Mouse (Mus musculus) forebrain, embryonic 12.5 days (tissue): ENCODE measurements at regions not wholly inside any gene's neighbourhood (a gene's known extent, or its start where the extent isn't known, plus 50 kb on each side); places are given as distances from the start of the nearest gene placed in this dataset.
"Not testable (repeated sequence)": the region's sequence is repeated elsewhere in the genome, so short reads cannot be mapped to it uniquely, and the experiment has no call there.

ENCODE experiments used
- ATAC-seq: fragments of 200-750 bp; cut with Nextera tagmentation; 2 replicates; pipeline ENCODE4 v1.8.0; 2017; ENCODE audit warnings: moderate TSS enrichment; ENCODE audit not compliant: low FRiP score
- H3K27ac ChIP-seq: fragments of 300-500 bp; sonication (generic); 2 replicates; pipeline ENCODE4 v1.5.1; 2016; ENCODE audit warnings: mild to moderate bottlenecking
- H3K27me3 ChIP-seq: fragments of 300-500 bp; sonication (generic); 2 replicates; pipeline ENCODE4 v1.6.1; 2016; ENCODE audit warnings: mild to moderate bottlenecking
- H3K36me3 ChIP-seq: fragments of 300-500 bp; sonication (generic); replicated peaks from 2 replicates; pipeline ENCODE4 v1.6.1; 2016; ENCODE audit warnings: mild to moderate bottlenecking
- H3K4me1 ChIP-seq: fragments of 300-500 bp; sonication (generic); 2 replicates; pipeline ENCODE4 v1.6.1; 2016
- H3K4me2 ChIP-seq: fragments of 300-500 bp; sonication (generic); 2 replicates; pipeline ENCODE4 v1.6.1; 2016; ENCODE audit warnings: mild to moderate bottlenecking, moderate library complexity
- H3K4me3 ChIP-seq: fragments of 300-500 bp; sonication (generic); replicated peaks from 2 replicates; pipeline ENCODE4 v1.5.1; 2016; ENCODE audit warnings: mild to moderate bottlenecking
- H3K9ac ChIP-seq: fragments of 300-500 bp; sonication (generic); 2 replicates; pipeline ENCODE4 v1.6.1; 2016; ENCODE audit warnings: mild to moderate bottlenecking
- H3K9me3 ChIP-seq: fragments of 300-500 bp; sonication (generic); 2 replicates; pipeline ENCODE4 v1.6.1; 2016
- WGBS: fragments of 180-500 bp; shearing (Covaris S2); methylation state at CpG from one replicate; pipeline ENCODE4 v1.1.7; 2016; 5-methylcytosine and 5-hydroxymethylcytosine counted together

DNA sequence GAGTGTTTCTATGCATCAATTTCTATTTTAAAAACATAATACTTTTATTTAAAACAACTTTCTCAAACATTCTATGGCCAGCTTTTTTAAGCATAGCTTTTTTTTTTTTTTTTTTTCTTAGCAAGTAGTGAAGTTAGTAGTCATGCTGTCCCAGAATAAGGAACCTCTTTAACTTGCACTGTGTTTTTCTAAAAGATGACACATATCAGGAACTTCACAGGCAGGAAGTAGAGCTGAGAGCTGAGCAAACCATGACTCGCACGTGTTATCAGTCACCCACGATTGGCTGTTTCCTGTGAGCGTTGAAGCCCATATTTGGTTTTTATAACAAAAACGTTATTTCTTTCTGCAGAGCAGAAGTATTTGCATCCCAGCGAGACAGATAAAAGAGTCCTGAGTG lies 287.9 kb upstream of the Ube2e3 start:
- WGBS: 79% methylated on average over 6 of the region's 6 CpGs
- Histone ChIP-seq H3K27ac (no peak overlapping the region), H3K9me3 (no peaks in the 10 kb centered on the region), H3K4me3 (no peak overlapping the region), H3K27me3 (no peaks in the 10 kb centered on the region), H3K4me1 (no peaks in the 10 kb centered on the region), H3K4me2 (no peak overlapping the region), H3K36me3 (no peaks in the 10 kb centered on the region), H3K9ac (no peak overlapping the region)
- no peak for ATAC-seq

DNA sequence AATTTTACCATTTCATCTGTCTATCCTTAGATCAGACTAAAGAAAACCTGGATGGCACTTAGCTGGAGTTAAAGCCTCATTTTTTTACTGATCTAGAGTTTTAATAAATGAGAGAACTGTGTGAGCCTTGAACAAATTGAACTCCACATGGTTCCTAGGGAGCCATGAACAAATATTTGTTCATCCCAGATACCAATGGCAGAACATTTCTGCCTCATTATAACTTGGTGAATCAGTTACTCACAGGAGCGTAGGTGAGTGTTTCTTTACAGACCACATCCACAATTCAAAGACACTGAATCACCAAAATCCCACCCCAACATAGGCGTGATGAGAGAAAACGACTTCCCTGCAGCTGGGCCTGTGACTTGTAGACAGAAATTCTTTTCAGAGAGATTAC lies 295.4 kb upstream of the Ube2e3 start:
- no peaks in the 10 kb centered on the region for H3K36me3 ChIP-seq
- H3K9ac ChIP-seq: no peak overlapping the region
- H3K4me1 ChIP-seq: no peaks in the 10 kb centered on the region
- no peaks in the 10 kb centered on the region for H3K27me3 ChIP-seq
- H3K4me2 ChIP-seq: no peak overlapping the region
- H3K4me3 ChIP-seq: no peak overlapping the region
- 63% methylated on average over 3 of the region's 3 CpGs for WGBS
- H3K9me3 ChIP-seq: no peaks in the 10 kb centered on the region
- H3K27ac ChIP-seq: no peak overlapping the region
- no peak for ATAC-seq

DNA sequence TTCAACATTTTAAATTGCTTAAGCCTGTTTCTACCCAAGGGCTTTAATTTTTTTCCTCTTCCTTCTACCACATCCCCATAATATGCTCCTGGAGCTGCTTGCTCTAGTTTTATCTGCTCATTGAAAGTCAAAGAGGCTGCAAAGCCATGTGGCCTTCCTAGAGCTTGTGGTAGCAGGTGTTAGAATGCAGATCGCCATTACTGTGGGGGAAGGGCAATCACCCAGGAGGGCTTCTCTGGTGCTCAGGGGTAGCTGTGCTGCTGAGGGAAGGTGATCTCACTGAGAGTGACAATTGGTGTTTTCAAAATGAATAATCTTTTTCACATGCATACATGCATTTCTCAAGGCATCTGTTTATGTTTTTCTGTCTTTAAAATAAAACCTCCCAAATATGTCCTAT lies 309.8 kb upstream of the Ube2e3 start:
- Histone ChIP-seq H3K4me1 (no peaks in the 10 kb centered on the region), H3K4me2 (no peak overlapping the region), H3K9me3 (no peaks in the 10 kb centered on the region), H3K27ac (no peak overlapping the region), H3K36me3 (no peaks in the 10 kb centered on the region), H3K27me3 (no peaks in the 10 kb centered on the region), H3K4me3 (no peak overlapping the region), H3K9ac (no peak overlapping the region)
- ATAC-seq: peak; percentile 53; the same call in 1 of the 2 replicates
- 33% methylated on average over 1 of the region's 1 CpGs for WGBS

DNA sequence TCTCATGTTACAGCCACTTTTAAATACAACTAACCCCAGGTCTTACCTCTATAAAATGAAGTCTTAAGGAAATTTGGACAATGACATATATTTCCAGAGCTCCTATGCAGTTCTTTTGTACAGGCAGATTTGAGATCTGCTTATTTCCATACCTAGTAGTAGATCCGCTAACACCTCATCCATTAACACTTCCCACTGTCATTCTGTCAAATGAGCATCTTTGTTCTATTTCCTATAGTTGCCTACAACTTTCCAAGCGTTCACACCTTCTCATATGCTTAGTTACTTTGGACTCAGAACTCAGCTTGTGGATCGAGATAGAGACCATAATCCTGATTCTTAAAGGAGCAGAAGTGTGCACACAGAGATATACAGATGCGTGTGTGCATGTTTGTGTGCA lies 316.8 kb upstream of the Ube2e3 start:
- Histone ChIP-seq H3K36me3 (no peaks in the 10 kb centered on the region), H3K9me3 (no peaks in the 10 kb centered on the region), H3K27me3 (no peaks in the 10 kb centered on the region), H3K4me3 (no peak overlapping the region), H3K4me1 (no peaks in the 10 kb centered on the region), H3K27ac (no peak overlapping the region), H3K4me2 (no peak overlapping the region), H3K9ac (no peak overlapping the region)
- no peak for ATAC-seq
- WGBS: 92% methylated on average over 4 of the region's 4 CpGs

DNA sequence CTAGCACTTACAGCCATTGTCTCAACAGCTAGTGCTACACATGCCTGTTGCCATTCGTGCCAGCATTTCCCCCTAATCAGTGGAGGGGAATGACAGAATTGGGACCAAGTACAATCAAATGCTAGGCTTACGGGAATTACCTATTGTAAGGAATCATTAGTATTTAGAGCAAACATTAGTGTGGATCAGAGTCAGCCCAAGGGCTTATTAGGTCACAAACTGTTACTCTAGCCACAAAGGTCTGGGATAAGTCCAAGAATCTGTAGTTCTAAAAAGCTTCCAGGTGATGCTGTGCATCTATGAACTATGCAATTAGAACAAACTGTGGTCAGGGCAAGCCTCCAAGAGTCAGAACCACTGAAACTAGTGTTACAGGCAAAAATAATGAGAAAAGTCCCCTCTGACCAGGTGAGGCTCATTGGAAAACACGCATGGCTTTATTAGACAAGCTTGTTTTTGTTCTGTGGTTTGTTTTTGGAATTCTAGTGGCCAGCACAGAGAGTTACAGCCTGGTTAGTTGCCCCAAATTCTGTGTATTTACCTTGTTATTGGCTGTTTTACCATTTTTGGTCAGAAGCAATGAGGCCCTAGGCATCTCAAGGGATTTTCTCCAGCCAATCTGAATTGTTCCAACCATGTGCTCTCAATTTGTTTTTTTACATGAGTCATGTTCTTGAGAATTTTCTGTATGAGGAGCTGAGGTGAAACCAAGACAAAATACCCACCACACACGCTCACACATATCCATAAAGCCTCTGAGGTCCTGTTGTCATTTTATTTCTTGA lies 319.0 kb upstream of the Ube2e3 start:
- Histone ChIP-seq H3K27ac (no peak overlapping the region), H3K9me3 (no peaks in the 10 kb centered on the region), H3K4me3 (no peak overlapping the region), H3K9ac (no peak overlapping the region), H3K4me2 (no peak overlapping the region), H3K36me3 (no peaks in the 10 kb centered on the region), H3K27me3 (no peaks in the 10 kb centered on the region), H3K4me1 (no peaks in the 10 kb centered on the region)
- ATAC-seq: no peak
- 74% methylated on average over 4 of the region's 4 CpGs for WGBS

DNA sequence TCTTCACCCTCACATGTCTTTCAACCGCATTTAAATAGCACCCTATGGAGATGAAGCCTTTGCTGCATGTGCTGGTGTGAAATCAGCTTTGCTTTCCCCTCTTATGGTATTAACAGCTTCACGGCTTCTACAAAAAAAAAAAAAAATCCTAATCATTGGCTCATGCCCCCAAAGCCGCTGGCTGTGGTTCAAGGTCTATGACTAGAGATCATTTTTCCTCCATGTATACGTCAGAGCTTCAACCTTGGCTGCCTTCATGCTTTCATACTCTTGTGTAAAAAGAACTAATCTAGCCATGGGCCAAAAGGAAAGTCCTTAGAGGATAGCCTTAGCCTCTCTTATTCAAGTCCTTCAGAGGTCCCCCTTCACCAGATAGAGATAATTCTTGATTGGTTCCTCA lies 320.6 kb upstream of the Ube2e3 start:
- WGBS: 89% methylated on average over 4 of the region's 4 CpGs
- no peak for ATAC-seq

DNA sequence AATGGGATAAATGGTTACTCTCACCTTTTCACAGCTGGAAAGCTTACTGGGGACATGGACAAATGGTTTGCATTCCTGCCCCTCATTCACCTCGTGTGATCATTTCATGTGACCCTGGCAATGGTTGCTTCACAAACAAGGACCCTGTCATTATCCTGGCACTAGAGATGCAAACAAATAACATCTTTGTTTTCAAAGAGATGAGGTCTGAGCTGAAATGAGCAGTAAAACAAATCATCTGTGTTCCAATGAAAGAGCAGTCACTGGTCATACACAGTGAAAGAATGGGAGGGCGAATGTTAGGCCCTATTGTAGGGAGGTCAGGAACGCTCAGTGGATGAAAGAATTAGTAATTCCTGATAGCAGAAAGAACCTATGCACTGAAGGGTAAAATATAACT lies 327.5 kb upstream of the Ube2e3 start:
- Histone ChIP-seq H3K9me3 (no peaks in the 10 kb centered on the region), H3K4me2 (no peak overlapping the region), H3K9ac (no peak overlapping the region), H3K27ac (no peak overlapping the region), H3K4me1 (no peaks in the 10 kb centered on the region), H3K36me3 (no peaks in the 10 kb centered on the region), H3K27me3 (no peaks in the 10 kb centered on the region), H3K4me3 (no peak overlapping the region)
- no peak for ATAC-seq
- WGBS: 52% methylated on average over 3 of the region's 3 CpGs

More for the DNA sequence above, 320.6 kb upstream of the Ube2e3 start:
- H3K4me1 ChIP-seq: no peaks in the 10 kb centered on the region
- no peaks in the 10 kb centered on the region for H3K9me3 ChIP-seq
- no peak overlapping the region for H3K4me3 ChIP-seq
- no peak overlapping the region for H3K4me2 ChIP-seq
- H3K27me3 ChIP-seq: no peaks in the 10 kb centered on the region
- H3K36me3 ChIP-seq: no peaks in the 10 kb centered on the region
- no peak overlapping the region for H3K9ac ChIP-seq
- no peak overlapping the region for H3K27ac ChIP-seq

DNA sequence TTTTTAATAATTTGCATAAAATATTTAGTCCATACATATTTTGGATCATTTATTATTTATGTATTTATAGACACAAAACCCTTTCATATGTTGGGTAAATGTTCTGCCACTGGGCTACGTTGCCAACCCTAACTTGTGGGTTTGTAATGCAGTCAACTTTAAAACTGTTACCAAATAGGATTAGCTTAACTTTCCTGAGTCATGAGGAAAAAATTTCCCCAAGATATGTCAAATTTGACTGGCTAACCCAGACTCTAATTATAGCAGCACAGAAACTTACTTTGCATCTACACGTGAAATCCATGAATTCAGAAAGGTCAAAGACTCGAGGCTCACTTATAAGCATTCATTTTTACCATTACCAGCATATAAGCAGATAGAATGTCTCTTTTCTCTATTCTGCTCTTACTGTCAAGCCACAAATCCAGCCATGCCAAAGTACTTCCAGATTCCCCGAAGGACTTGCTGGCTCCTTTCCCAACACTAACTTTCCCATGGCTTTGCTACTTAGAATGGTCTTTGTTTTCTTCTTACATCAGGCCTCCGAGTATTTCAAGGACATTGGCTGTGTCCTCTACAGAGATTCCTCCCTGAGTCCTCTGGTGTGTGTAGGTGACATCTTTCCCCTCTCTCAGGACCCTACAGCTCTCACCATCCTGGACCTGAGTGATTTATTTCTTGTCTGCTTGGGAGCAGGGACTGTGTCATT lies 328.2 kb upstream of the Ube2e3 start:
- no peaks in the 10 kb centered on the region for H3K9me3 ChIP-seq
- H3K4me2 ChIP-seq: no peak overlapping the region
- no peaks in the 10 kb centered on the region for H3K27me3 ChIP-seq
- no peak overlapping the region for H3K9ac ChIP-seq
- H3K4me1 ChIP-seq: no peaks in the 10 kb centered on the region
- H3K27ac ChIP-seq: no peak overlapping the region
- 81% methylated on average over 5 of the region's 5 CpGs for WGBS
- no peaks in the 10 kb centered on the region for H3K36me3 ChIP-seq
- no peak overlapping the region for H3K4me3 ChIP-seq
- no peak for ATAC-seq

DNA sequence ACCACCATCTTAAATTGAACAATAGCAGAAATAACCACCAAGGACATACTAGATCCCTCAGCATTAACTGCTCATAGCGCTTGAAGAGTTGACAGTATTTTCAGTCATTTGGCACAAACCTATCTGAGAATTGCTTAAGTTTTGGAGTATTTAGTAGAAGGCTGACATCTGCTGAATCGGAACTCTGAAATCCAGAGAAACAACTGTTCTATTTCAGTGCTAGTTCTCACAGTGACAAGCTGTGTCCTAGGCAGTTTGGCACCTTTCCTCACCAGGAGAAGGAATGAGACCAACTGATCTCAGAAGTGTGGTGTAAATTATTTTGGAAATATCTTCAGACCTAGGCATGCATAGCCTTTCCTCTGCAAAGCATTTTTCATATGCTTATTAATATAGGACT lies 330.4 kb upstream of the Ube2e3 start:
- ATAC-seq: no peak
- no peaks in the 10 kb centered on the region for H3K9me3 ChIP-seq
- 94% methylated on average over 2 of the region's 2 CpGs for WGBS
- H3K4me3 ChIP-seq: no peak overlapping the region
- no peak overlapping the region for H3K9ac ChIP-seq
- no peaks in the 10 kb centered on the region for H3K4me1 ChIP-seq
- no peak overlapping the region for H3K4me2 ChIP-seq
- no peak overlapping the region for H3K27ac ChIP-seq
- no peaks in the 10 kb centered on the region for H3K27me3 ChIP-seq
- no peaks in the 10 kb centered on the region for H3K36me3 ChIP-seq

DNA sequence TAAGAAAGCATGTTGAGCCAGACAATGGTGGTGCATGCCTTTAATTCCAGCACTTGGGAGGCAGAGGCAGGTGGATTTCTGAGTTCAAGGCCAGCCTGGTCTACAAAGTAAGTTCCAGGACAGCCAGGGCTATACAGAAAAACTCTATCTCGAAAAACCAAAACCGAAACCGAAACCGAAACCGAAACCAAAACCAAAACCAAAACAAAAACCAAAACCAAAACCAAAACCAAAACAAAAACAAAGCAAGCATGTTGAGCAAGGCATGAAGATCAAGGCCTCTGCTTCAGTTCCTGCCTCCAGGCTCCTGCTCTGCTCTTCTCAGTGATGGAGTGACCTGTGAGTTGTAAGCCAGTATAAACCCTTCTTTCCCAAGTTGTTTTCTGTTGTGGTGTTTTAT lies 334.0 kb upstream of the Ube2e3 start:
- not testable (repeated sequence) for H3K4me1 ChIP-seq, H3K9me3 ChIP-seq, H3K36me3 ChIP-seq, H3K4me3 ChIP-seq, ATAC-seq, H3K4me2 ChIP-seq, H3K27ac ChIP-seq, H3K27me3 ChIP-seq, H3K9ac ChIP-seq
- 95% methylated on average over 5 of the region's 5 CpGs for WGBS

DNA sequence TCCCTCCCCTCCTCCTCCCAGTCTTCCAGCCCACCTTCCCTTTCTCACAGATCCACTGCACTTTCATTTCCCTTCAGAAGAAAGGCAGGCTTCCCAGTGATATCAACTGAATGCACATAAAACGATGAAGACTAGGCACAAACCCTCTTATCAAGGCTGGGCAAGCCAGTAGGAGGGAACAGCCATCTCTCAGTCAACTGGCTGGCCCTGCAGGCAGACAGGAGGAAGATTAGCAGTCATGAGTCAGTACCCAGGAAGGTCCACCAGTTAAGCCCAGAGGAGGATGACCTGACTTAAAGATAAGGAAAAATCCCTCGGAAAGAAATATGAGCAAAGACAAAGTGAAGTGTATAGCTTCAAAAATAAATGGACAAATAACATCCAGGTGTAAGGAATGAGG lies 337.4 kb upstream of the Ube2e3 start:
- Histone ChIP-seq H3K36me3 (no peaks in the 10 kb centered on the region), H3K4me3 (no peak overlapping the region), H3K27ac (no peak overlapping the region), H3K4me2 (no peak overlapping the region), H3K9ac (no peak overlapping the region), H3K27me3 (no peaks in the 10 kb centered on the region), H3K9me3 (no peaks in the 10 kb centered on the region), H3K4me1 (no peaks in the 10 kb centered on the region)
- WGBS: 77% methylated on average over 2 of the region's 2 CpGs
- no peak for ATAC-seq

DNA sequence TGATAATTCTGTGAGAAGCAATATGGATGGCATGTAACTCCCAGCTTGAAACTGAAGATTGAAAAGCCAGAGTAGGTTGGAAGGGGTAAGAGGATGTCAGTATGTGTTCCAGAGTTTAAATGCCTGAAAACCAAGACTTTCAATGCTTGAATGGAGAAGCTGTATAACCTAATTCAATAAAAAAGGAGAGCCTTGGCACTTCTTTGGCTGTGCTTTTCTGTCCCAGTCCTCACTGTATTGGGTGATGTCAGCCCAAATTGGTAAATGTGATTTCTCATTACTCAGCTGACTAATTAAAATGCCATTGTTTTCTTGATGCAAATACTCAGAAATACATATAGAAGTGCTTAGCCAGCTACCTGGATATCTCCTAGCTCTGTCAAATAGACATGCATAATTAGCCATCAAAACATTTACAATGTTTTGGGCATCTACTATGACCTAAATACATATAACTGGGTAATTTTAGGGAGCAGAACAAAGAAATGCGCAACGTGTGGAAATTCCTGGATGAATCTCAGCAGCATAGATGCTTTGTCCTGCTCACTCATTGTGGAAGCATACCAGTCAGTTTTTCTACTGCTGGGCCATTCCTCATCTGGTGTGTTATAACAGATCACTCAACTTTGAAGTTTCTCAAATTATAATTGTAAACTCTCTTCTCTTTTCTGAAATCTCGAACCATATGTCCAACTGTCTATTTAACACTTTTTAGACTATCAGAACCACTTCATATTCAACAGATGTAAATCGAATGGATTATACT lies 347.5 kb upstream of the Ube2e3 start:
- WGBS: 87% methylated on average over 4 of the region's 4 CpGs
- Histone ChIP-seq H3K4me2 (no peak overlapping the region), H3K9ac (no peak overlapping the region), H3K36me3 (no peaks in the 10 kb centered on the region), H3K27ac (no peak overlapping the region), H3K9me3 (no peaks in the 10 kb centered on the region), H3K4me3 (no peak overlapping the region), H3K4me1 (no peaks in the 10 kb centered on the region), H3K27me3 (no peaks in the 10 kb centered on the region)
- no peak for ATAC-seq
